Mouse (Mus musculus) limb, embryonic 14.5 days (tissue): ENCODE data around the gene Ccdc12. TPM values are rescaled to one million over a fixed set of nuclear protein-coding genes. Genes with fewer than 3 reads are reported as not detected.

Experiments used
- ATAC-seq: fragments of 200-750 bp; cut with Nextera tagmentation; 2 replicates; pipeline ENCODE4 v1.8.0; 2017; ENCODE audit warnings: low read depth, moderate number of reproducible peaks, moderate TSS enrichment; ENCODE audit not compliant: low FRiP score
- DNase-seq: peaks from one replicate; pipeline ENCODE4 v3.0.0-alpha.2; 2015; ENCODE audit warnings: low spot score
- H3K27ac ChIP-seq: fragments of 300-500 bp; sonication (generic); replicated peaks from 2 replicates; pipeline ENCODE4 v1.5.1; 2014; ENCODE audit warnings: low read depth, mild to moderate bottlenecking, low read length, moderate library complexity, mixed read lengths
- H3K27me3 ChIP-seq: fragments of 300-500 bp; sonication (generic); 2 replicates; pipeline ENCODE4 v1.6.1; 2014; ENCODE audit warnings: low read length, mixed read lengths; ENCODE audit not compliant: control insufficient read depth, insufficient read depth
- H3K36me3 ChIP-seq: fragments of 300-500 bp; sonication (generic); 2 replicates; pipeline ENCODE4 v1.6.1; 2014; ENCODE audit warnings: mild to moderate bottlenecking, low read length, moderate library complexity, mixed read lengths; ENCODE audit not compliant: control insufficient read depth, insufficient read depth
- H3K4me1 ChIP-seq: fragments of 300-500 bp; sonication (generic); 2 replicates; pipeline ENCODE4 v1.6.1; 2014; ENCODE audit warnings: antibody characterized with exemption, low read length, mixed read lengths; ENCODE audit not compliant: control insufficient read depth, insufficient read depth
- H3K4me2 ChIP-seq: fragments of 300-500 bp; sonication (generic); replicated peaks from 2 replicates; pipeline ENCODE4 v1.6.1; 2014; ENCODE audit warnings: low read depth, mild to moderate bottlenecking, low read length, moderate library complexity; ENCODE audit not compliant: severe bottlenecking
- H3K4me3 ChIP-seq: fragments of 300-500 bp; sonication (generic); replicated peaks from 2 replicates; pipeline ENCODE4 v1.5.1; 2014; ENCODE audit warnings: low read length
- H3K9ac ChIP-seq: fragments of 300-500 bp; sonication (generic); 2 replicates; pipeline ENCODE4 v1.6.1; 2014; ENCODE audit warnings: mild to moderate bottlenecking, low read depth, low read length, moderate library complexity; ENCODE audit not compliant: severe bottlenecking
- H3K9me3 ChIP-seq: fragments of 300-500 bp; sonication (generic); 2 replicates; pipeline ENCODE4 v1.6.1; 2016; ENCODE audit warnings: low read length; ENCODE audit not compliant: control insufficient read depth
- POLR2A ChIP-seq: fragments of 200-500 bp; IDR thresholded peaks from 2 replicates; pipeline ENCODE4 v1.8.0; 2012; ENCODE audit warnings: inconsistent platforms, mild to moderate bottlenecking, moderate library complexity, borderline replicate concordance; ENCODE audit not compliant: insufficient read depth, insufficient read length; ENCODE audit errors: extremely low read depth
- WGBS: fragments of 180-500 bp; shearing (Covaris S2); extraction: QIAGEN DNeasy Blood & Tissue Kit; methylation state at CpG from one replicate; pipeline ENCODE4 v1.1.7; 2014; 5-methylcytosine and 5-hydroxymethylcytosine counted together
- polyA plus RNA-seq, 2 experiments: library from polyadenylated mRNA; depleted of rRNA in 1 of 2; stranded (reverse) in 1 of 2; unstranded in 1 of 2; fragments of >200 nt; fragmentation: Nextera tagmentation in 1 of 2; extraction: Ambion mirVana in 1 of 2; gene quantifications; 2 replicates each; pipeline versions ENCODE4 v1.2.1 to v1.2.3; 2012 to 2014

Gene Ccdc12
- polyA plus RNA-seq, 2 experiments: 83.8 to 102 TPM

- Histone ChIP-seq H3K9me3 (no peaks in the 10 kb centered on the region), H3K27me3 (no peaks in the 10 kb centered on the region), H3K4me1 (no peaks in the 10 kb centered on the region), H3K27ac (no peak overlapping the region), H3K36me3 (peaks cover 24% of the 10 kb centered on the region), H3K9ac (no peak overlapping the region), H3K4me3 (no peak overlapping the region), H3K4me2 (no peak overlapping the region)
- DNase-seq: no peak
- no peak for TF ChIP-seq POLR2A
- 44% methylated on average over 1 of the region's 1 CpGs for WGBS
- no peak for ATAC-seq
Measured at GRCm38 (mm10) chr9:110713389-110713788, 57.1 kb downstream of the Ccdc12 start.

DNA sequence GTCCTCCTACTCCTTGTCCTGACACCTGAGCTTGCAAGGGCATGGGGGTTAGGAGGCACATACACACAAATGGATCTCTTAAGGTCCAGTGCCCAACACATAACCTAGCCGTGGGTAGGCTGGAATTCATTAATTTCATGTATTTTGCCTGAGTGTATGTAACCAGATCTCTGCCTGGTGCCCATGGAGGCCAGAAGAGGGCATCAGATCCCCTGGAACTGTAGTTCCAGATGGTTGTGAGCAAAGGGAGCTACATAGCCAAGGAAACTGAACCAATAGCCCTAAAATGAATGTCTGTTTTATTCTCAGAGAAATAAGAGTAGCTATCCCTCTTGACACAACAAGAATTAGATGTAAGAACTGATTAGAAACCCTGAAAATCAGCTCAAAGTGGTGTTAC, 59.1 kb downstream of the Ccdc12 start:
- no peaks in the 10 kb centered on the region for H3K9me3 ChIP-seq
- H3K27me3 ChIP-seq: no peaks in the 10 kb centered on the region
- H3K27ac ChIP-seq: no peak overlapping the region
- WGBS: 27% methylated on average over 1 of the region's 1 CpGs
- DNase-seq (no peak), ATAC-seq (no peak)
- H3K4me2 ChIP-seq: no peak overlapping the region
- H3K4me3 ChIP-seq: no peak overlapping the region
- no peaks in the 10 kb centered on the region; the same call in 1 of the 2 replicates for H3K4me1 ChIP-seq
- TF ChIP-seq POLR2A: no peak
- no peak overlapping the region for H3K9ac ChIP-seq
- peaks cover 24% of the 10 kb centered on the region for H3K36me3 ChIP-seq

DNA sequence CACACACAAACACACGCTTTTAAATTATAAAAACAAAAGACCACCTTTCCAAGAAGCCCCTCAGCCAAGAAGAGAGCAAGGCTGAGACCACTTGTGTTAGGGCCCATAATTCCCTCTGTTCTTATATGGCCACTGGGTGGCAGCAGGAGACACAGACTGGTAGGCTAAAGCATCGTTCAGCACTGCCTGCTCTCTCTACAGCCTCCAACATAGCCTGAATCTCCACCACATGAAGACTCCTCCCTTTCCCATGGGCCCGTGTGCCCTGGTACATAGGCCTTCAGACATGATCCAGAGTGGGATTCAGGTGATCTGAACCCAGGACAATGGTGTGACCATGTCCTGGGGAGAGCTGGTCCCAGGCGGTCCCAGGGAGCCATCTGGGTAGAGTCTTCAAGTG, 60.5 kb downstream of the Ccdc12 start:
- Histone ChIP-seq H3K4me3 (no peak overlapping the region), H3K27me3 (no peaks in the 10 kb centered on the region), H3K9ac (no peak overlapping the region), H3K27ac (no peak overlapping the region), H3K4me2 (no peak overlapping the region), H3K9me3 (no peaks in the 10 kb centered on the region), H3K36me3 (peaks cover 31% of the 10 kb centered on the region), H3K4me1 (no peaks in the 10 kb centered on the region; the same call in 1 of the 2 replicates)
- WGBS: 24% methylated on average over 4 of the region's 4 CpGs
- ATAC-seq (peak; percentile 62), DNase-seq (peak; percentile 88)
- TF ChIP-seq POLR2A: no peak

DNA sequence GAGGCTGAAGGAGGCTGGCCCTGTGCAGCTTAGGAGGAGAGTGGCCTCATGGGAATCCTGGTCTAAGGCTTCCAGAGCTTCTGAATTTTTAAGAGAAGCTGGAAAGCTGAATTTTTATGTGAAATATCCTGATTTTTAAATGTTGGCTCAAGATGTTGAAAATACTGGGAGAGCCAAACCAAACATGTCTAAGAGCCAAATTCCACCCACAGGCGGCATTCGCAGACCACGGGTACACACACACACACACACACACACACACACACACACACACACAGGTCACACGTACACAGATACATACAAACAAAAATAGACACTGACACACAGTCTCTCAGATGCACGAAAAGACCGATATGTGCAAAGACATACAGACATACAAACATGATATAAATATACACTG, 61.8 kb downstream of the Ccdc12 start:
- Histone ChIP-seq H3K27ac (no peak overlapping the region), H3K4me2 (no peak overlapping the region), H3K36me3 (peaks cover 37% of the 10 kb centered on the region), H3K9ac (no peak overlapping the region), H3K4me1 (no peaks in the 10 kb centered on the region; the same call in 1 of the 2 replicates), H3K9me3 (no peaks in the 10 kb centered on the region), H3K27me3 (no peaks in the 10 kb centered on the region), H3K4me3 (no peak overlapping the region)
- DNase-seq (peak; percentile 49), ATAC-seq (no peak)
- TF ChIP-seq POLR2A: no peak
- 77% methylated on average over 6 of the region's 6 CpGs for WGBS

- Histone ChIP-seq H3K9me3 (no peaks in the 10 kb centered on the region), H3K4me3 (no peak overlapping the region), H3K27me3 (no peaks in the 10 kb centered on the region), H3K36me3 (peaks cover 43% of the 10 kb centered on the region), H3K9ac (no peak overlapping the region), H3K4me1 (no peaks in the 10 kb centered on the region; the same call in 1 of the 2 replicates), H3K27ac (no peak overlapping the region), H3K4me2 (no peak overlapping the region)
- DNase-seq (no peak), ATAC-seq (no peak)
- WGBS: 75% methylated on average over 3 of the region's 3 CpGs
- no peak for TF ChIP-seq POLR2A
Measured at GRCm38 (mm10) chr9:110718810-110719209, 62.5 kb downstream of the Ccdc12 start.

- no peak for TF ChIP-seq POLR2A
- 0 out of 2 replicates have a peak overlapping the region, but pooled peaks have one; percentile 20 for H3K27ac ChIP-seq
- H3K9ac ChIP-seq: no peak overlapping the region
- H3K4me2 ChIP-seq: no peak overlapping the region
- H3K36me3 ChIP-seq: peaks cover 44% of the 10 kb centered on the region
- no peaks in the 10 kb centered on the region for H3K27me3 ChIP-seq
- WGBS: 60% methylated on average over 5 of the region's 5 CpGs
- DNase-seq (no peak), ATAC-seq (0 out of 2 replicates have a peak, but pooled peaks have one; percentile 7)
- peaks cover 2% of the 10 kb centered on the region for H3K4me1 ChIP-seq
- no peaks in the 10 kb centered on the region for H3K9me3 ChIP-seq
- H3K4me3 ChIP-seq: no peak overlapping the region
Measured at GRCm38 (mm10) chr9:110719977-110720376, 63.7 kb downstream of the Ccdc12 start.
